Mouse (Mus musculus): ENCODE measurements around the gene Prkn. TPM values are rescaled to one million over a fixed set of nuclear protein-coding genes. Genes with fewer than 3 reads are reported as not detected.
"Not testable (repeated sequence)": the region's sequence is repeated elsewhere in the genome, so short reads cannot be mapped to it uniquely, and the experiment has no call there.

Prkn gene
- total RNA-seq, 2 experiments from 2014 or later = 10.6 to 10.8 TPM

DNA sequence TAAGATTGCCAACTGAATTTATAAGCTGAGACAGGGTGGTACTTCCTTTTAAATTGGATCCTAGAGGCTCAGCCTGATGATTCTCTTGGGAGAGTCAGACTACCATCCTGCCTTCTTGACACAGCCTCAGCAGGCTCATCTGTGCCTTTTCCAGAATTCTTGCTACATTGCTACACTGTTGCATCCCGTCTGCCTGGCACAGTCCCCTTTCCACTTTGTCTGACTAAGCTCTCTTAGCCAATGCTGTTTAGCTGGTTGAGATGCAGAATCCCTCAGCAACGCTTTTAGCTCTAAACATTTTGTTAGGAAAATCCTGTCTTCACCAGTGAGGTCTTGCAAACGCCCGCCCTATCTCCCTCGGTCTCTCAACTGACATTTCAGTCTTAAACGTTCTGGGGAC is 1115.1 kb downstream of the Prkn start:
- no peak for DNase-seq
- intact Hi-C loops (cut with DNase I) = no loop called here

DNA sequence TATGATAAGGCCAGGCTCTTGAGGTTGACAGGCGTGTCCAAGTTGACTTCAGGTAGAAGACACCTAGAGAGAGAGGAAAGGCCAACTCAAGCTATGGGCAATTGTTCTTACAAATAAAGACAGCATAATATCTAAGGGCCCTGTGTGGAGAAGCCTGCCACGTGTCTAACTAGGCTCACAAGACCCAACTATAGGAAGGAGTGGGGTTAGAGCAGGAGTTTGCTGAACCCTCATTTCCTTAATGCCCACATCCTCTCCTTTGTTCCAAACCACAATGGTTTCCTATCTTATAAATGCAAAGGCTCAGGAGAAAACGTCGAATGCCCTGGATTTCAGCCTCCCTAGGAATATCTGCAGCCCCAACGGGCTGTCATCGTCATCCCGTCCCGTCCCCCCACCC is 1120.3 kb downstream of the Prkn start:
- intact Hi-C loops (cut with DNase I) = no loop called here
- no peak for DNase-seq

DNA sequence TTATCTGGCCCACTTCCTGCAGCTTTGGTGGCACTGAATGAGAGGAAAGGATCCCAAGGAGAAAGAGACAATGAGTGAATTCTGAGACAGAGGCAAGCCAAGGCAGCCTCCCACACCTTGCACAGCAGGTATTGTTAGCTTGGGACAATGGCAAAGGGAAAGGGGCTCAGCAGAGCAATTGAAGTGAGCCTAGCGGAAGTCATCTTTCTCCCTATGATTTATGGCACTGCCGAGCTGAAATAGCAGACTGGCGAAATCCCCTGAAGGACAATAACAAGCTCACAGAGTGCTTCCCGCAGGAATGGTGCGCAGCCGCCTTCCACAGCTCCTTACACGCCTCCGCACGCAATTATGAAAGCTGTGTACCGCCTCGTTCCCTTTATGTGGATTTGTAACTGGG is 1122.6 kb downstream of the Prkn start:
- intact Hi-C loops (cut with DNase I) = no loop called here
- DNase-seq = no peak

DNA sequence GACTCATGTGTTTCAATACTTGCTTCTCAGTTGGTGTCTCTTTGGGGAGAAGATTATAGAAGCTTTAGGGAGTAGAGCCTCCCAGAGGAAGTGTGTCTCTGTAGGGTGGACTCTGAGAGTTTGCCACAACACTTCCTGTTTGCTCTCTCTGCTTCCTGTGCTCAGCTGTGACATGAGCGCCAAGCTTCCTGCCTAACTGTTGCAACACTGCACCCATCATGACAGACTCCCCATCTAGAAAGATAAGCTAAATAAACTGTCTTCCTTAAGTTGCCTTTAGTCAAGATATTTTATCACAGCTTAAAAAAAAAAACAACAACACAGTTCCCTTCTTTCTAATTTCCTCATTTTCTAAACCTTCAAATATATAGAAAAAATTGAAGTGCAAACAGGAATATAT is 1130.0 kb downstream of the Prkn start:
- DNase-seq = no peak
- intact Hi-C loops (cut with DNase I) = no loop called here

DNA sequence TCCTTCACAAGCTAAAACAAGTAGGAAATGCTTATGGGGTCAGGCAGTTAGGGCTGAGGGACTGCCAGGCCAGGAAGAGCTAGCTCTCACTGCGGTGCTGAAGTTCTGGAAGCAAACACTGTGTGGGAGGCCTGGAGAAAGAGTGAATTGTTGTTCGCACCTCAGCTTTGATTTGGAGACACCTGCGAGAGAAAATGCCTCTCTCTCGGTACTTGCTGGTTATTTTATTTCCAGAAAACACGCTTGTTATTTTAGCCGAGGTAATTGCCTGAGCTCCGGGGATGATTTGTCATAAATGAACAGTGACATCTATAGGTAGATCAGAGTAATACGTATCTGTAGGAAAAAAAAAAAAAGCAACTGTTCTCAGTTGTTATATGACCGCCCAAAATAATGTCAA is 1132.4 kb downstream of the Prkn start:
- intact Hi-C loops (cut with DNase I) = no loop called here
- peak in 1 of 2 experiments; percentile 4 for DNase-seq

DNA sequence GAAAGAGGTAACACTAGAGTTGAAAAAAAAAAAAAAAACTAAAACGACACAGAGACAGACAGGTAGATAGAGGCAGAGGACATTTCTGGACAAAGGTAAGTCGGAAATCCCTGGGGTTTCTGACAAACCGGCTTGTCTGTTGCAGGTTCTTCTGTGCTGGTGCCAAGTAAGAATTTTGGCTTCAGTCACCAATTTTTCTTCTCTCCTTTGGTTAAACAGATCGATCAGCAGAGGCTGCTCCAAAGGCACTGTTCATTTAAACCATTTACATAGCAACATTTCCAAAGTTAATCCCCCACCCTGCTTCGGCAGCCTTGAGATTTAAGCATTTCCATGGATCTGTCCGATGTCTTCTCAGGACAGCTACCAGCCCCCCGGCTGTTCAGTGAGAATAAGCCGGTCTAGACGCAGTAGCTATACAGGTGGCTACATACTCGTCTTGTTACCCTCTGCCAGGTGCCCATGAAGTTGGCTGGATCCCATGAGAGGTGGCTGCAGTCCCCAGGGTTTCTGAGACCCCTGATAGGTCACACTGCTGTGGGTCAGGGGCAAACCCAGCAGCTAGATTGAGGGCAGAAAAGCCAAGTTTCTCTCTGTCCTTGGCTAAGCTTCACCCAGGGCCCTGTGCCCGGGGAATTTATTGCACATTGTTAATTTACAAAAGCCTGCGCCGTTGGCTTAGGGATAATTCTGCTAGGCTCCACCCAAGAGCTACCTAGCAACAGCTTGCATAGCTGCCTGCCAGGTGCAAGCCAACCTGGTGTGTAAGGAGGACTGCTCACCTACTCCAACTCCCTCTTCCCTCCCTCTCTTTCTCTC is 1133.0 kb downstream of the Prkn start:
- DNase-seq = no peak
- intact Hi-C loops (cut with DNase I) = no loop called here

DNA sequence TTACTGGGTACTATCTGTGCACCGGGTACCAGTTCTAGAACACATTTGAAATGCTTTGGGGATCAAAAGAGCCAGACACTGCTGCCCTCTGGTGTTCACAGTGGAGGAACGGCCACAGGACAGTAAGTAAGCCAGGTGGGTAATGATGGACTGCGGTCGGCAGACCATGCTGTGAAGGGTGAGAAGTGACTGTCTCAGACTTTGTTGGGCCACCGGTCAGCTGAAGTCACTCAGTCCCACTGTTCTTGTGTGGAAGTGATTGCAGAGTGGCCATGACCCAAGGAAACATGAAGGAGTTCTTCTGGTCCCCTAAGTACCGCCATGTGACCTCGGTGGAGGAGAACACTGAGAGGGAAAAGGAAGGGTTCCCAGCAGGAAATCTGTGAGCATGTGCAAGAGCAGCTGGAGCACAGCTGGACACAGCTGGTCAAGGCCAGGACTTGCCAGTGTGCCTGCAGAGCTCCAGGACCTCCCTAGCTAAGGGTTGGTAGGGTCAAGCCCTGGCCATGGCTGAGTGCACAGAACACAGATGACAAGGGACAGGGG is 1135.0 kb downstream of the Prkn start:
- DNase-seq = peak; percentile 65 to 68
- intact Hi-C loops (cut with DNase I) = no loop called here

DNA sequence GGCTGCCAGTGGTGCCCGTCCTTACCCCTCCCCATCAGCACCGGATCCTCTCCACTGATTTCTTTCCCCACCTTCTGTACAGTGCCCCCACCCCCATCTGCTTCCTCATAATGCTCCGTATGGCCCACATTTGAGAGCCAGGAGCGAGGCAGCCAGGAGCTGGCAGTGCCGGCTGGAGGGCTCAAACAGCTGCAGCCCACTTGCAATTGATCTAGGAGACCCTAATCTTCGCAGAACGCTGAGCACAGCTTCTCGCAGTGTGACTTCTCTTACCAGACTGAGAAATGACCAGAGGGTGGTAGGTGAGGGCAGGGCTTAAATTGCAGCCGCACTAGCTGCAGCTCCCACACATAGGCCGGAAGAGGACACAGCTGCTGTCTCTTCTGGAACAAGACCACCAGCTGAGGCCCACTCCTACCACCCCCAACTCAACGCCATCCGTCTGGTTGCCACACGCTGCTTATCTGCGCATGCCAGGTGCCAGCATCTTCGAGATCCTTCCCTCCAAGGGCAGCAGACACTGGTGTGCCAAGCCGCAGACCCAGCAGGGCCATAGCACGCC is 1138.2 kb downstream of the Prkn start:
- intact Hi-C loops (cut with DNase I) = no loop called here
- no peak for DNase-seq

DNA sequence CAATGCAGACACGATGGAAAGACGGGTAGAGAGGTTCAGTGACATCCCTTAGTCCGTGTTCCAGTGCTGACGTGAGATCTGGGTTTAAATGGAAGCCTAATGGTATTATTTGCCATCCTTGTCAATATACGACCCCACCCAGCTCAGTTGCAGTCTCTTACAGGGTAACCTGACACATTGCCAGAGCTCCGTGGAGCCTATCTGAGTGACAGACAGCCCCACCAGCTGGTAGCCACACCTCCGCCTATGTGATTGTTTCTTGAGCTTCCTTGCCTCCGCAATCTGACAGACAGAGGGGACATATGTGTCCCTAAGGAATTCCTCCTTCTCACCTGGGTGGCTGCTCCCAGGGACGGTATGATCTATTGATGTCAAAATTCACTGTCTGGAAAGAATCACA is 1141.5 kb downstream of the Prkn start:
- intact Hi-C loops (cut with DNase I) = no loop called here

DNA sequence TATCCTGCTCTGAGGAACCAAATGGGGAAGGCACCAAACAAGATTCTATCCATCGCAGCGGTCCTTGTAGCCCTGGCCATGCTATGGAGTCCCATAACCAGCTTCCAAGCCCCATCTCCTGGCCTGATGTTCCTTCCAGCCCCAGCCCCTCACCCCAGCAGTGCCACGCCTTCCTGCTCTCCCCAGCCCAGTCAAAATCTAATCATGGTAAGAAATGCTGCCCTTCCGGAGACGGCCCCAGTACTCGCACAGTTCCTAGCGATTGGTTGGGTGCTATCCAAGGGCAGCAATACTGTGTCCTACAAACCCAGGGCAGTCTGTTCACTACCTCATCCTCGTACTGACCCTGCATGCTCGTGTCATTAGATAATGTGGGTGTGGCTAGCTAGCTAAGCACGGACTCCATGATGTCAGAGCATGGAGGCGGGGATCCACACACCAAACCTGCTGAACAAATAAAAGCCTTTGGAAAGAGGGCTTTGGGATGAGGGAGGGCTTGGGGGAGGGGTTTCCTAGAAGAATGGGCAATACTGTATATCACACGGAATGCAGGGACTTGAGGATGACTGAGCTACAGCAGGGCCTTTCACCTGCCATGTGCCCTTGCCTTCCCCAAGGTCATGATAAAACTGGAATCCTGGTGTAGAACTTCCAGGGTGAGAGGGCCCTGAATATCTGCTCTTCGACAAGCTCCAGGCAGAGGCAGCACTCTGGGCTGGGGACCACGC is 1148.1 kb downstream of the Prkn start:
- intact Hi-C loops (cut with DNase I) = no loop called here
- DNase-seq = no peak

More for the DNA sequence above, 1141.5 kb downstream of the Prkn start:
- DNase-seq = no peak

DNA sequence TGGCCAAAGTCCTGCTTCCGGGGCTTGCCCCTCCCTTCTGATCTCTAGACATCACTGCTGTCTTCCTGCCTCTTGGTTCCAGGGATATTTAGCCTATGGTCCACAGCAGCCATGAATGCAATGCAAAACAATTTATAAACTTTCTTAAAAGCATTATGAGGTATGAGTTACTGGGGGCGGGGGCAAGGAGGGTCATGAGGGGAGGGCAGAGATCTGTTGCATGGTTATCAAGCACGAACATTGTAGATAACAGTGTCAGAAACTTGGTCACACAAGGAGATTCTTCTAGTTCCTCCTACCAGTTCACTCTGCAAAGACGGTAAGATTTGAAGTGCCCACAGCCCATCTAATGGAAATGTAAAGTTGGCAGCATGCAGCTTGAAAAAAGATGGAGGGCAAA is 1149.1 kb downstream of the Prkn start:
- intact Hi-C loops (cut with DNase I) = no loop called here
- DNase-seq = no peak

DNA sequence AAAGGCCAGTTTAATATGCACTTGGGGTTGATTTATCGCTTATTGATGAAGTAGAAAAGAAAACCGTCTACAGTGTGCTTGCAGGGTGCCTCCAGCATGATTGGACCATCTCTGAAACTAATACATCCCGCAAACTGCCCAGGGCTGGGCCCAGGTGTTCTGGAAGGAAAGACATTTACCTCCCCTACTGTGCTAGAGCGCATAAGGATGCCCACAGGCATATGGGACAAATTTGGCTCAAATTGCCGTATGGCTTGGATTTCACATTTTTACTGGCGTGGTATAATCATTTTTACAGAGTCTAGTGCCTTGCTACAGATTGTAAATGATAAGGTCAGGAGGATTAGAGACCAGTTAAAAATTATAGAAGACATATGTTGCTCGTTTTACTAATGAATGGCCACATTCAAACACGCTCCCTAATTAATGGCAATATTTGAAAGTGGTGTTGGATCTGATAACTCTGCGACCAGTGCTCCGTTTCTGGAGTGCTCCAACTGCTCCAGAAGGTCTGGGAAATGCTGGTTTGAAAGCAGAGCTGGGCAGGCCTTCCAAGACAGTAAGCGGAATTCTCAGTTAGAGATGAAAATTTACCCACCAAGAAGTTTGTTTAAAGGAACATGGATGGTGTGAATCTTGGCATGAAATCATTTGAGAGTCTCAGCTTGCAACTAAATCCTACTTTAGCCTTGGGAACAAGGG is 1150.4 kb downstream of the Prkn start:
- intact Hi-C loops (cut with DNase I) = no loop called here
- no peak for DNase-seq

DNA sequence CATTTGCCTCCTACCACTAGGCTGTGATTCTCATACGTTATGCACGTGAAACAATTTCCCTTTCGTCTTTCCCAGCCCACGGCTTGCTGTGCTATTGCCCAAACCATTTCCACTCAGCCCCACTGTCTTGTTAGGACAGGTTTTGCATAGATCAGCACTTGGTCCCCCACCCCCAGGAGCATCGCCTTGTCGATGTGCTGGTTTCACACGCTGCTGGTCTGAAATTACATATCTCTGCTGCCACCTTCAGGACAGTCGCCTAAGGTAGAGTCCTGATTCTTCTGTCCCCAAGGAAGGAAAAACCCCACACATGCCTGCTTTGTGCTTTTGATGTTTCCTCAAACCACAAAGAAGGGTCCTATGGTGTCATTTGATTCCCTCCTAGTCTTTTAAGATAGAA is 1153.1 kb downstream of the Prkn start:
- peak; percentile 12 to 18 for DNase-seq

DNA sequence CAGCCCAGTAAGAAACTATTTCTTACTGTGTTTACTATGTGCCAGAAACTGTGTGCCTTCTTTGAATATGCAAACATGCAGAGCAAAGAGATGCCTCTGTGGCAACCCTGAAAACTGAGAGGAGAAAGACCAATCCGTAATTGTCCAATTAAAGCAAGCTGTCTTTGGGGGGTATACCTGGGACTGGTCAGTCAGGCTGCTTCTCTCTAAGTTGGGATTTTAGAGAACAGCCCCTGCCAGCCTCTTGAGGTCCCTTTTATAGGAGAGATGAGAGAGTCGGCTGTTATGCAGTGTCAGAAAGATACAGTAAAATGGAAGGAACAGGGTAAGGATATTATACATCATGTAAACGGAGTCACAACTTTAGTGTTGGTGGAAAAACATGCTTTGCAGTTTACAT is 1154.1 kb downstream of the Prkn start:
- no peak for DNase-seq
- intact Hi-C loops (cut with DNase I) = no loop called here

More for the DNA sequence above, 1153.1 kb downstream of the Prkn start:
- intact Hi-C loops (cut with DNase I) = no loop called here

DNA sequence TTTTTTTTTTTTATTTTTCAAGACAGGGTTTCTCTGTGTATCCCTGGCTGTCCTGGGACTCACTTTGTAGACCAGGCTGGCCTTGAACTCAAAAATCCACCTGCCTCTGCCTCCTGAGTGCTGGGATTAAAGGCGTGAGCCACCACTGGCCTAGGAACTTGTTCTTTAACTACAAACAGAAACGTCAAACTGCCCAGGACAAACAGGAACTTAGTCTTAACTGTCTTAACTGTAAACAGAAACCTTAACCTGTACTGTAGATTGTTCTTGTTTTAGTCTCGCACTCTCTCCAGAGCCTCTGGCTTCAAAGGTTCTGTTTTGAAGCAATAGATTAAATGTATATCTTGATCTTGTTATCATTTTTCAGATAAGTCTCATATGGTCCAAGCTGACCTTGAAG is 1154.6 kb downstream of the Prkn start:
- DNase-seq; intact Hi-C loops (cut with DNase I): not testable (repeated sequence)

DNA sequence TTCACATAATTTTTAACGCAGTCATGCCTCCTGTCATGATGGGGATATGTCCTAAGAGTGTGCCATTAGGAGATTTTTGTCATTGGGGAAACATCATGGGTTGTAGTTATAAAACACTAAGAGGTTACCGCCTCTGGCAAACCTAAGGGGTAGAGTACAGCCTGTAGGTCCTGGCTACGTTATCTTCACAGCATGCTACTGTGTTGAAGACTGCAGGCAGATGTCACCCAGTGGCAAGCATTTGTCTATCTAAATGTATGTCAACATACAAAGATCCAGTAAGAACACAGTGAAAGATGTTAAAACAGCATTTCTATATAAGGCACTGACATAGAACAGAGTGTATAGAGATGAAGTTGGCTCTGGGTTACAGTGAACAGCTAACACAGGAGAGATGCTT is 1155.3 kb downstream of the Prkn start:
- intact Hi-C loops (cut with DNase I) = no loop called here
- DNase-seq = no peak

DNA sequence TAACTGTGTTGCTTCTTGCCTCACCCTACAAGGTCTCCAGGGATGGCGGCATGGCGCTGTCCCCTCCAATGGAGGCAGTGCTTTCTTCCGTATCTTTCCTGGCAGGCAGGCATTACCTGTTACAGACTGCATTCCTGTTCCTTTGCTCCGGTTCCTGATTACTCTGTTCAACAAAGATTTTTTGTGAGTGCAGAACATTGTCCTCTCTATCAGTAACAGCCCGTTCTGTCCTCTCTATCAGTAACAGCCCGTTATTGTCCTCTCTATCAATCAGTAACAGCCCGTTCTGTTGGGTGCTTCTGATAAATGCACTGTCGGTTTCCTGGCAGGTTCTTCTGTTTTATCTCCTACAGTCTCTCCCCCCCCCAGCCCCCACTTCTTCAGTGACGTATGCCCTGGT is 1156.1 kb downstream of the Prkn start:
- intact Hi-C loops (cut with DNase I) = no loop called here
- no peak for DNase-seq

DNA sequence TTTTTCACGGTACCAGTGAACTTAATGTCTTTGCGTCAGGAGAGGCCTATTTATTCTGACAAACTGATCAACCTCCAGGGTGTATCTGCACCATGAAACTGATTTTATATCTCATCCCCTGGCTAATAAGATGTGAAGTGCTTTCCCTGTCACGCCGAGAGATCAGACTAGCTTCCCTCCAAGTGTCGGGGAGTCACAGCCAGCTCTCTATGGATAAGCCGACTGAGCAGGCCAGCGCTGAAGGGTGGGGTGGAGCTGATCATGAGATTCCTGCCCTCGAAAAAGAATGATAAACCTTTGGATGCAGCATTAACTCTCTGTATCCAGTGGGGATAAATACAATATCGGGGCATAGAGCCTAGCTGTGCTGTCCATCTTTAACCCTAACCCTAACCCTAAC is 1160.1 kb downstream of the Prkn start:
- intact Hi-C loops (cut with DNase I) = no loop called here

DNA sequence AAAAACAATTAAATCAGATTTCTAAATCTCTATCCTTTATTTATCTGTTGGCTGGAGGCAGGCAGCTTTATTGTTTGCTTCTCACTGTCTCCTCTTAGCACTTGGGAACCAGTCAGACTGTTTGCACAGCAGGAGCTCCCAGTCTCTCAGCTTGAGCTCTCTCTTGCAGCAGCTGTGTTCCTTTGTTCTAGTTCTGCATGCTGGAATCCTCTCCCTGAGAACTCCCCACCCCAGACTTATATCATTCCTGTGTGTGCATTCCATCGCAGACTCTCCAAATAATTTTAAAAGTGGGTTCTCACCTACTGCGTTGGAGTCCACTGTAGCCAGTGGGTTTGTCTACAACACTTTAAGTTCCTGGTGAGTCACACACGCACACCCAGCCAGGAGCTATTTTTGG is 1181.1 kb downstream of the Prkn start:
- DNase-seq = no peak
- intact Hi-C loops (cut with DNase I) = no loop called here

More for the DNA sequence above, 1160.1 kb downstream of the Prkn start:
- no peak for DNase-seq

DNA sequence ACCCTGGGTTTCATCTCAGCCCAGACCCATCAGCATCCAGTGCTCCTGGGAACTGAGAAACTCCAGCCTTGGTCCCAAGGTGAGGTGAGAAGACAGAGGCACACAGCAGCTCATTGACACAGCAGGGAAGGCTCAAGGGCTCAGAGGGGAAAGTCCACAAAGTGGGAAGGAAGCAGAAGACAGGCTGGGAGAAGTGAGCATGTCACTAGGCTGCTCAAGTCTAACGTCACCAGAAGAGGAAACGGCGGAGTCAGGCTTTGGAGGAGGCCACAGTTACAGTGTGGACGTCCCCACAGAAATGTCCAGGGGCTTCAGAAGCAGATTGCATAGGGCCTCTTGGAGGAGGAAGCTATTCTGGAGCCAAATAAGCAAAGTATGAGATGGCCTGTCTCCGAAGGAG is 1189.2 kb downstream of the Prkn start:
- intact Hi-C loops (cut with DNase I) = no loop called here

DNA sequence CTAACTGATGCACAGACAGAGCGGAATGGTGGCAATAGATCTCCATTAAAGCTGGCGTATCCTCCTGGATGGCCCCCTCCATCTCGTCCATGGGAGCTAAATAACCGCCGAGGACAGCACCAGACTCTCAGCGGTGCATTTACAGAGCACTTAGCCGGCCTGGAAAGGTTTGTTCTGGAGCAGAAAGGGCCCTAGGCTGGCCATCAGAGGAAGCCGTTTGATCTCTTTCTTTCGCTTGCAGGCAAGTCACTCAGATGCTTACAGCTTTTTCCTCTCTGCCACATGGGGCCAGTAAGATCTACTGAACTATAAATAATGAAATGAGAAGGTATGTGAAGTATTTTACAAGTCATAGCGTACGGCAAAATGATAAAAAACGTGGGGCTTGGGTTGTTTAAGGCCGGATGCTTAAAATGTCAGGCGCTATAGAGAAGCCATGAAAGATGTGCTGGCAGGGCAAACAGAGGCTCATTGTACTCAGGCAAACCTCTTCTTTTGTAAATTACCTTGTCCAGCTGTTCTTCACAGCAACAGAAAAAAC is 1189.8 kb downstream of the Prkn start:
- intact Hi-C loops (cut with DNase I) = no loop called here
- DNase-seq = no peak

More for the DNA sequence above, 1189.2 kb downstream of the Prkn start:
- DNase-seq = no peak

Measured in heart, postnatal 36 days (tissue).